Mouse (Mus musculus) layer of hippocampus, postnatal 10 days (tissue): Measurements from ENCODE around the gene Fam19a4. TPM values are rescaled to one million over a fixed set of nuclear protein-coding genes. Genes with fewer than 3 reads are reported as not detected.
"Not testable (repeated sequence)": the region's sequence is repeated elsewhere in the genome, so short reads cannot be mapped to it uniquely, and the experiment has no call there.

Source experiments
- DNase-seq, 2 experiments: peaks; one replicate each; pipeline ENCODE4 v3.0.0; 2021; ENCODE audit warnings: low spot score in 2 of 2
- total RNA-seq, 2 experiments: library from RNA; stranded (reverse); gene quantifications; 2 replicates each; pipeline ENCODE4 v1.2.3; 2021

Gene Fam19a4
- total RNA-seq, 2 experiments from 2014 or later, result 0.33 to 0.55 TPM

GRCm38 (mm10) chr6:96977537-96977936 lies 82.7 kb downstream of the Fam19a4 start:
- DNase-seq, result no peak

DNA sequence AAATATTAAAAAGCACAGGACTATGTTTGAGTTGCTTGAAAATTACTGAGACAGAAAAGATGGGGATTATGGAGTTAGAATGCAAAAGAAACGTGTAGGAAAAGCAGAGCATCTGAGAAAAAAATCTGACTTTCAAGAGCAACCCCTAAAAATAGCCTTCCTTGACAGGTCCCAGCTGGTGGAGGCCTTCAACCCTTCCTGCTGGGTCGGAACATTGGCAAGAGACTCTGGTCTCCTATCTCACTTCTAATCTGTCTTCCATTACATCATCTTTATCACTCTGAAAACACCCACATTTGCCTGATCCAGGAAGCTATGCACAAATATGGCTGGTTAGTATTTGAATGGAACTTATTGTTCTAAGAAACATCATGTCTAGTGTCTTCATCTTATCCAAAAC lies 115.4 kb downstream of the Fam19a4 start:
- DNase-seq, result no peak

- DNase-seq, result no peak
These were observed 124.4 kb downstream of the Fam19a4 start for GRCm38 (mm10) chr6:96935776-96936175.

DNA sequence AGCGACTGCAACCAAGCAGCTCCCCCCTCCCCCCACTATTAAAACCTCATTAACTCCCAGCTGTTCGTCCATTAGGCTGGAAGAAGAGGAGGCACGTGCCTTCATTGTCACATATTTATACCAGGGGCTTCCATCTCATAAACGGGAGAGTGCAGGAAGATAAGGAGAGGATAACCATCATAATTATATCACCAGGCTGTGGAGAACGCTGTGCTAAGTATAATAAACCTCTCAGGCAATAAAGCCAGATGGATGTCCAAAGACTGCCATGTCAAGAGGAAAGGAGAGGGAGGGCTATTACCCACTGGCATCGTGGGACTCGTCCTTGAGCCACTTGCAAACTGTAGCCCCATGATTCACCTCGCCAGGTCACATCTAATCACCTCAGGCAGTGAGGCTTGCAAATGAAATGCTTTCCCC lies 151.1 kb downstream of the Fam19a4 start:
- no peak for DNase-seq

DNA sequence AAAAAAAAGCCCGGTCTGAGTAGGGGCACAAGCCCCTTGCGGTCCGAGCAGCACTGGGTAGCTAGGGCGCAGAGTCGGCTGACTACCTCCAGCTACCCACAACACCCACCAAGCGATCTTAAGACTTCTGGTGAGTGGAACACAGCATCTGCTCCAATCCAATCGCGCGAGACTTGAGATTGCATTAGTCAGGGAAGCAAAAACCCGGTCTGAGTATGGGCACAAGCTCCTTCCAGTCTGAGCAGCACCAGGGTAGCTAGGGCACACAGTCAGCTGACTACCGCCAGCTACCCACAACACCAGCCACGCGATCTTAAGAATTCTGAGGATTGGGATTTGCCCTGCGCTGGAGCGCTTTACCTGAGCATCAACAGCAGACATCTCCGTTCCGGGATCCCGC lies 183.1 kb downstream of the Fam19a4 start:
- DNase-seq, result not testable (repeated sequence)

- DNase-seq, result not testable (repeated sequence)
These were observed 183.6 kb downstream of the Fam19a4 start for GRCm38 (mm10) chr6:96876651-96877050.

DNA sequence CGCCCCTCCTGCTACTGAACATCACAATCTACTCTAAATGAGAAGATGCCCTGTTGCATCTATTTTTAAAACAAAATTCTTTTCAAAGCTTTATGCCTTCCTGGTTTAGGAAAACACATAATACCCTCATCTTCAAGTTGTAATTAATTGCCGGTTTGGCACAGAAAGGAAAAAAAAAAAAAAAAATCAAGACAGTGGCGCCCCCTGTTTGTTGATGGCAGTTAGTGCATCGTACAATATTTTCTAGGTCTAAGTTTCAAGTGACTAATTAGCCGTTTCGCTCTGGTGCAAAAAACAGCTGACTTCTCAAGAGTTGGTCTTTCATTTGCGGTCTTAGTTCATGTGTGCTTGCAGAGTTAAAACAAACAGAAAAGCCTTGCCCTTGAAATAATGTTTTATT lies 207.1 kb downstream of the Fam19a4 start:
- no peak for DNase-seq

DNA sequence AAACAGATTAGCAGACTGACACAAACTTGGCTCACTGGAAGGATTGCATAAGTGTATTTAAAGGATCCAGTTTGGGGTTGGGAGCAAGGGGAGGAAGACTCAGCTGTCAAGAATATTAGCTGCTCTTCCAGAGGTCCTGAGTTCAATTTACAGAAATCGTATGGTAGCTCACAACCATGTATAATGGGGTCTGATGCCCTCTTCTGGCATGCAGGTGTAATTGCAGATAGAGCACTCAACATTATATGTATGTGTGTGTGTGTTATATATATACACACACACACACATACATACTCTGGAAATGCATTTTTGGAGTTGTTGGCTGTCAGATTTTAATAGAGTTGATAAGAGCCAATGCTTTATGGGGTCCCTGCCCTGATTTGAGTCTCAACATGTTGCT lies 216.3 kb downstream of the Fam19a4 start:
- DNase-seq, result no peak

DNA sequence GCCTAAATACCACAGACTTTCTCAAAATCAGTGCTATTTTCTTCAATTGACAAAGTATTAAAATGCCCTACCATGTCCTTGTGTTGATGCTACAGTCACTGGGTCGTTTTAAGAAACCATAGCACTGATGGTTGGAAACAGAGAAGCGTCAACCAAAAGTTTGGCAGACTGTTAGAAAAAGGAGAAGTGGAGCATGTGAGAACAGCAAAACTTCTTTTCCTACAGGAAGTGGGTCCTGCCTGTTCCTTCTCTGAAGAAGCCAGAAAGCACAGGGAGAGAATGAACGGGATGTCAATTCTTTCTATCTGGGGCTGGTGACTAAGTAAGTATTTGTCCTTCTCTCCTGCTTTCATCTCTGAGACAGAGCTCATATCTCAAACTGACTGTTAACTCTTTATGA lies 219.6 kb downstream of the Fam19a4 start:
- no peak for DNase-seq

GRCm38 (mm10) chr6:96826626-96827025 lies 233.6 kb downstream of the Fam19a4 start:
- no peak for DNase-seq

DNA sequence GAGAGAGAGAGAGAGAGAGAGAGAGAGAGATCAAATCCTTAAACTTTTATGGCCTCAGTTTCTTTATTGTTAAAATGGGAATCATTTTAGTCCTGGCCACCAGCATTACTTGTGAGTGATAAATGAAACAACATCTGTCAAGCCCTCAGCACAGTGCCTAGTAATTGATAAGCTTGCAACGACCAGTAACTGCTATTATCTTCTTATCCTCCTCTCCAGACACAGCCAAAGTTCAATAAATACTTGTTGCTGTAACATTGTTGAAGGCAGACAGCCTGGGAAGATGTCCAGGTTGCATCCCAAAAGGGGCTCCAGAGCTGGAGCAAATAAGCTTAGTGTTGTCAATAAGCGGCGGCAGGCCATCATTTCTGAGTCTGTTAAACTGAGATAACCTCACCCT lies 257.2 kb downstream of the Fam19a4 start:
- DNase-seq, result no peak

DNA sequence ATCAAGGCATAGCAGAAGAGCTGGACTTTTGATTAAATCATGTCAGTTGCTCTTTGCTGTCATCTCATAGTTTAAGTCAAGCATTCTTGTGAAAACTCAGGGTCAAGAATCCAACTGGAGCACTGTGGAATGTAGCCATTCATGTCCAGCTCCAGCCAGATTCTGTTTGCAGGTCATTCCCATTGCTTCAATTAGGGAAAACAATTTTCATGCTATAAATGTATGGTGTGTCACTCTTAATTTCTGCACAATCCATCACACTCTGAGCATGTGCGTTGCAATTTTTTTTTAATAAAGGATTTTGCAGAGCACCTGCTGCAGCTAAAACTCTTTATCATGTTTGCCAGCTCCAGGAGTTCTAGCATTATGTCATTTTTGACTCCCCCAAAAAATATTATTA lies 261.5 kb downstream of the Fam19a4 start:
- no peak for DNase-seq

- no peak for DNase-seq
These were observed 262.8 kb downstream of the Fam19a4 start for GRCm38 (mm10) chr6:96797451-96797850.

Other genes with a start within 250 kb of the Fam19a4 start
- 10 to 100 TPM; 32.2 to 35.2 TPM for gene Eogt, start 88.8 kb upstream of the Fam19a4 start, total RNA-seq
- 10 to 100 TPM; 52.0 to 56.3 TPM for gene Tmf1, start 118.7 kb upstream of the Fam19a4 start, total RNA-seq
- gene Uba3, start 145.2 kb upstream of the Fam19a4 start, total RNA-seq, result 10 to 100 TPM; 65.5 to 68.5 TPM
- 100 to 1,000 TPM; 128 to 152 TPM for gene Arl6ip5, start 150.3 kb upstream of the Fam19a4 start, total RNA-seq
- under 1 TPM in 1 of 2 experiments, not detected in 1; 0.16 TPM for gene Lmod3, start 192.3 kb upstream of the Fam19a4 start, total RNA-seq